Mouse (Mus musculus) adipocyte (in vitro differentiated cells): ENCODE results near the gene Rab5c.

Source experiments
- DNase-seq: peaks from one replicate; pipeline ENCODE4 v3.0.0-alpha.2; 2016; ENCODE audit warnings: low spot score

The Rab5c gene

GRCm38 (mm10) chr11:100752294-100752693 lies 14.3 kb upstream of the Rab5c start:
- DNase-seq, result no peak

- no peak for DNase-seq
These were observed 12.1 kb upstream of the Rab5c start for GRCm38 (mm10) chr11:100750127-100750526.

GRCm38 (mm10) chr11:100749469-100749868 lies 11.5 kb upstream of the Rab5c start:
- DNase-seq, result no peak

- no peak for DNase-seq
These were observed 10.6 kb upstream of the Rab5c start for GRCm38 (mm10) chr11:100748620-100749019.

GRCm38 (mm10) chr11:100747114-100747513 lies 9.1 kb upstream of the Rab5c start:
- no peak for DNase-seq

- DNase-seq, result no peak
These were observed 8.5 kb upstream of the Rab5c start for GRCm38 (mm10) chr11:100746546-100746945.

DNA sequence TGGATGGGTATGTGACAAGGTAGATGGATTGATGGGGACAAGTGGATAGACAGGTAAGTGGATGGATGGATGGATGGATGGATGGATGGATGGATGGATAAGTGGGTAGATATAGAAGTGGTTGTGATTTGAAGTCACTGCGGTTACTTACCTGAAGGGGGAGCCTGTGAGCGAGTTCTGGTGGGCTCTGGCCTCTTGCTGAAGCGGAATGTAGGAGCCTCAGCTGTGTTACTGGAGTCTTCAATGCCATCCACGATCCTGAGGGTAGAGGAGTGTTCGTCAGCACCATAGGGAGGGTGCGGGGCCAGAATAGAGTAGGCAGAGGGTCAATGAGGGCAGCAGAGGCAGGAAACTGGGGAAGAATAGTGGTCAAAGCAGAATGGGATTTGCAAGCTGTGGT lies 7.1 kb upstream of the Rab5c start:
- DNase-seq, result no peak

DNA sequence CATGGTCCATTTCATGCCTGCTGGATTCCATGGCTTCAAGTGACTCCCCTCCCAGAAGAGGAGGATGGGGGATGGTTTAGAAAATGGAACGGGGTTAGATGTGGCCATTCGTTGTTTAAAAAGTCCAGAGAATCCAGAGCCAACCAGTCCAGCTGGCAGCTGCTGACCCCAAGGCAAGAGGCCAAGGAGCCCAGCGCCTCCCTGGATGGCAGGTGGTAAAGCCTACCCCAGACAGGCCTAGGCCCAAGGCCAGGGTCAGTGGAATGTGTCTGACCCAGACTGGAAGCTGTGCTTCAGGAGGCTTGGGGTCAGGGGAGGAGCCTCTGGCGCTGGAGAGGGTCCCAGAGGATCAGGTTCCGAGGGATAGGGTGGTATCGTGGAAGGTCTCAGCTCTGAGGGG lies 3.3 kb upstream of the Rab5c start:
- DNase-seq, result peak; percentile 53

DNA sequence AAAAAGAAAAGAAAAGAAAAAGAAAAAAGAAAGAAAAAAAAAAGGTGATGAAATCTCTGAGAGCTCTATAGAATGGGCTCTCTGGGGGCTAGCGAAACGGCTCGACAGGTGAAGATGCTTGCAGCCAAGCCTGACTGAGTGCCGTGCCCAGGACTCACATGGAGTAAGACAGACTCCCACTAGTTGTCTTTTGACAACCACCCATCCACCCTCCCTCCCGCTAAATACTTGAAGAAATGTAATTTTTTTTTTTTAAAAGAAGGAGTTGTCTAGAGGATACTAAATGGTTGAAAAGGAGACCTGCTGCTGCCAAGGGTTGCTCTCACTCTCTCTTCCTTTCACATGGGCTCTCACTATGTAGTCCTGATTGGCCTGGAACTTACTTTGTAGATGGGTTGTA lies 734 bp upstream of the Rab5c start:
- no peak for DNase-seq

GRCm38 (mm10) chr11:100737105-100737733 lies 796 bp downstream of the Rab5c start:
- DNase-seq, result peak; percentile 28

DNA sequence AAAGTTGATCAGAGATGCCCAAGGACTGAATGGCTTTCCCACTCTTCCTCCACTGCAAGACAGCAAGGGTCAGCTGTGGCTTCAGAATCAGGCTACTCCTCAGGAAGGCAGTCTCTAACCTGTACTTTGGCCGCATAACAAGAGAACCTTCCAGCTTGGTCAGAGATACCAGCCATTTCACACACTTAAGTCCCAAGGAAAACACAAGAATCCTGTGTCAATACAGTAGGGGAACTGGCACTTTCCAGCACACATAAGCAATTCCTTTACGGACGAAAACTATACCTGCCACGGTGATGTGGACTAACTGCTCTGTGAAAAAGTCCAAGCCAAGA lies 1.3 kb downstream of the Rab5c start:
- DNase-seq, result no peak

- DNase-seq, result peak; percentile 18
These were observed 1.9 kb downstream of the Rab5c start for GRCm38 (mm10) chr11:100735954-100736745.

GRCm38 (mm10) chr11:100735134-100735865 lies 2.7 kb downstream of the Rab5c start:
- DNase-seq, result peak; percentile 43

DNA sequence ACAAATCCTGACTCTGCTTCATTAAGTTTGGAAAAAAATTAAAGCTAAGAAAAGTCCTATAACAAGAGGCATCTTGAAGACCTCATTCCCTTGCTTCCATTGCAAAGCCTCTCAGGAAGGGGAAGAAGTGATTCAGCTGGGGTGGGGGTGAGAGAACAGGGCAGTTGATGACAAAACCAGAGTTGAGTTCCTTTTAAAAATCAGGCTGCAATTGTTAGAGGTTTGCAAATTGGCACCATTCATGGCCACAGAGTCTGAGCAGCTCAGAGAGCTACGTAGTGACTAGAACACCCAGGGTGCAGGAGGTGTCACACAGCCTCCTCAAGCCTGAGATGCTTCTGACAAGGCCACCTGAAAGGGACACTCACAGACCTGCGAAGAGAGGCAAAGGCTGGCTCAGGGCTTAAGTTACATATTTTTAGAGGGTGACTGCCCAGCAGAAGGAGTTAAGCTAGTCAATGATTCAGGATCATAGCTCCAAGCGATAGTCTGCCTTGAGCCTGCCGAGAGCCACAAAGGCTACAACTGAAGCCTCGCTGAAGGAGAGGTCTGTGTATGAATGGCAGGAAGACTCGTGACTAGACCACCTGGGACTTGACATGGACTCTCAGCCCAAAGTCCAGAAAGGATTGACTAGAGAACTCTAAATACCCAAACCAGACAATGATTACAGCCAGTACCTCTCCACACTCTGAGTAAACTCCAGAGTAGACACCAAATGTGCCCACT lies 7.4 kb downstream of the Rab5c start:
- no peak for DNase-seq

DNA sequence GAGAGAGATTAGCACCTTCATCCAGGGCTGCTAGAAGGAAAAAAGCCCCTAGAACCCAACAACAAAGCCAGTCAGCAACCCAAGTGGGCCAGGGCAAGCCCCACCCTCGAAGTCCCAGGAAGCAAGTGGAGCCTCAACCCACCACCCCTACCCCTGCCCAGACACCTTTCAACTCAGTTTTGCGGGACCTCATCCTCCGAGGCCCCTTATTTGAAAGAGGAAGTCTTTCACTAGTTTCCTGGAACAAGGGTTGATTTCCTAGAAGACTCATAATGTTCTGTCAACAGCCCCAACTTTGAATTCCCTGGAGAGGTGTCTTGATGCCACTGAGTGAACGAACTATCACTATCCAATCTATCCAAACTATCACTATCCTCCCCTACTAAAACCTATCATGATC lies 8.0 kb downstream of the Rab5c start:
- no peak for DNase-seq

DNA sequence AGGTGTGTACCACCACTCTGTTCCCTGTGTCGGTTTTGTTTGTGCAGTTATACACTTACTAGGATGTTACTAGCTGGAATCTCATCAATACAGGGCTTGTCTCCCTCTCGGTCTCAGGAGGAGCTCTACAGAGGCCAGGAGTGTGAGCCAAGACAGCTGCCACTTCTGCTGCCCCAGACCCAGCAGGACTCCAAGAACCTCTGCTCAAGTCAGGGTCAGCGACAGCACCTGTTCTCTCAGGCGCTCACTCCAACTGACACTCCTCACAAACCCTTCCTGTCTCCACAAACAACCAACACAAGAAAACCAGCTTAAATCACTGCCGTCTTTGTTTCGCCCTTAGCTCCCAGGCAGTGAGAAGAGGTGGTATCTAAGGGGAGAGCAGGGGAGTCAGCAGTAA lies 9.4 kb downstream of the Rab5c start:
- DNase-seq, result no peak

- no peak for DNase-seq
These were observed 10.8 kb downstream of the Rab5c start for GRCm38 (mm10) chr11:100727201-100727600.

GRCm38 (mm10) chr11:100724919-100725512 lies 13.0 kb downstream of the Rab5c start:
- DNase-seq, result no peak

GRCm38 (mm10) chr11:100722493-100723028 lies 15.5 kb downstream of the Rab5c start:
- no peak for DNase-seq

- DNase-seq, result no peak
These were observed 16.1 kb downstream of the Rab5c start for GRCm38 (mm10) chr11:100721776-100722492.

GRCm38 (mm10) chr11:100721254-100721653 lies 16.8 kb downstream of the Rab5c start:
- no peak for DNase-seq
